Mouse (Mus musculus) lung, postnatal 25 days (tissue): ENCODE results near the gene Rhobtb1.

Source experiments
- DNase-seq: peaks from one replicate; pipeline ENCODE4 v3.0.0; 2022; ENCODE audit warnings: low spot score

Gene Rhobtb1

DNA sequence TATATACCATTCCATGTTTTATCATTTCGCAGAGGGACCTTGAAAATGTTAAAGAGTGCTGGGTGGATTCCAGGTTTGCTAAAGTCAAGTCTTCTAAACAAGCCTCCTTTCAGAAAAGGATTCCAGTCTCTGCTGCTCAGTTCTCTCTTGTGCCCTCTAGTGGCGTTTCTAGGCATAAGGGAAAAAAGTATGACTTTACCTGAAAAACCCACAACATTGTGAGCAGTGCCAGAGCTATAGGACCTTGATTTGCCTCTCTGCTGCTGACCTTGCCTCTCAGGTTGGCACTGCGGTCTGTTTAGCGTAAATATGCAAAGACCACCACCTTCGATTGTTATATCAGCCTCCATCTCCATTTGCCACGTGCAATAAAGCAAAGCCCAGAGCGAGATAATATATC is 13.9 kb downstream of the Rhobtb1 start:
- DNase-seq, result peak; percentile 40

DNA sequence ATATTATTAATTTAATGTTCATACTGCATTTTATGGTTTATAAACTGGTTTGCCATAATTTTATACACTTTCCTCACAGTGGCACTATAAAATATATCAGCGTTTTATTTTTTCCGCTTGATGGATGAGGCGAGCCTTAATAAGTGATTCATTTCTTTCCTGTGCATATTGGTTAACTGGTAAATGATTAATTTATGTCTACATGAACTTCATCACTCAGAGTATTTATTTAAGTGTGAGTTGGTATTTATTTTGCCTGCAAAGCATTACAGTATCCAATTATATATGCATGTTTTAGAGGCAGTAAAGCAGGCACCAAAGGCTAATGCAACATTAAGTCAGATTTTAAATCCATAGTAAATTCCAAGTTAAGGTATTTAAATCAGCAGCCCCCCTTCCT is 14.6 kb downstream of the Rhobtb1 start:
- no peak for DNase-seq

DNA sequence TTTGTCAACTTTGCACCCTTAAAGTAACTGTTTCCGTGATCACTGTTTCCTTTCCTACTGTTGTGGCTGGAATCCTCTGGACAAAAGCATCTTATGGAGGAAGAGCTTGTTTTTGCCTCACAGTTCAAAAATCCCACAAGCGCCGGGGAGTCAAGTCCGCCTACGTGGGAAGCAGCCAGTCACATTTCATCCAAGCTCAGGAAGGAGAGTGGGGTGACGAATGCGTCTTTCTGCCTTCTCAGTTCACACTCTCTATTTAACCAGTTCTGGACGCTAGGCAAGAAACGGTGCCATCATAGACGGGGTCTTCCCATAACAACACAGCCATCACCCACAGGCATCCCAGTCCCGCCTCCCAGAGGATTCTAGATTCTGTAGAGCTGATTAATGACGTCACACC is 15.3 kb downstream of the Rhobtb1 start:
- no peak for DNase-seq

DNA sequence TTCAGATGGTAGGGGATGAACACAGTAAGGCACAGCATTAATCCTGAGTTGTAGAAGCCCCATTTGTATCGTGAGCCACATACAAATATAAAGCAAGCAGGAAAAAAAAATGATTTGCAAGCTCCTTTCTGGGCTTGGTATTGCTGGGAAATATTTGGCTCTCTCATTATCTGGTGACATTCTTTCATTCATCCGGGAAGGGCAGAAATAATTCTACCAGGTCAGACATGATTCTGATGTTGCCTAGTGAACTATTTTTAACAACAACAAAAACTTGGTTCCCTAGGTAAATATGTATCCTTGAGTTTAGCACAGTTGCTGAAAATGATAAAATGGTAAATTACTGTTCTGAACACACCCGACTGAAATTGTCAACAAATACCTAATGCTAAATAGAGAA is 21.2 kb downstream of the Rhobtb1 start:
- DNase-seq, result no peak

DNA sequence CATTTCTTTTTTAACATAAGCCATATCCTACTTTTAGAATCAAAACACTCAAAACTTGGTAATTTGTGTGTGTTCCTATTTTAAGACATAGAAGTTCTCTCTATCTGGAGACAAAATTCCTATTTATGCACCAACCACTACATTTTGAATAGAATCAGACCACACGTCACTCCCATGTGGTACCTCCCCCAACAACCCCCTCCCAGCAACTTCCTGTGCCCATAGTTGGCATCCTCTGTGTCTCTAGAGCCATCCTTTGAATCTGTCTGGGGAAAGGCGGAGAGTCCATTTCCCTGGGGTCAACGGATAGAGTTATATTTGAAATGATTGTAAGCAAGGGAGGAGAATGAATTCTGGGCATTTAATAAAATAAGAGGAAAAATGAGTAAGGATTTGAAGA is 24.9 kb downstream of the Rhobtb1 start:
- DNase-seq, result no peak

DNA sequence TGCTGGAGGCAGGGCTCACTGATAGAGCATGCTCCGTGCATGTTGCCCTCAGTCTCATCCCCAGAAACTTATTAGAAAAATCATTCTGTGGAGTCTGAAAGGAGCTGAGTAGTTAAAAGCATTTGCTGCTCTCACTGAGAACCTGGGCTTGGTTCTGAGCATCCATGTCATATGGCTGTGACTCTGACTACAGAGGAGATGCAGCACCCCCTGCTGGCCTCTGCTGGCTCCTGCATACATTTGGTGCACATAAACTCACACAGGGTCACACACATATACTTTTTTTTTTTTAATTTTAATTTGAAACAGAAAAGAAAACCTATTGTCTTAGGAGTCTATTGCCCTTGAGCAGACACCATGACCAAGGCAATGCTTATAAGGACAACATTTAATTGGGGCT is 28.1 kb downstream of the Rhobtb1 start:
- no peak for DNase-seq

DNA sequence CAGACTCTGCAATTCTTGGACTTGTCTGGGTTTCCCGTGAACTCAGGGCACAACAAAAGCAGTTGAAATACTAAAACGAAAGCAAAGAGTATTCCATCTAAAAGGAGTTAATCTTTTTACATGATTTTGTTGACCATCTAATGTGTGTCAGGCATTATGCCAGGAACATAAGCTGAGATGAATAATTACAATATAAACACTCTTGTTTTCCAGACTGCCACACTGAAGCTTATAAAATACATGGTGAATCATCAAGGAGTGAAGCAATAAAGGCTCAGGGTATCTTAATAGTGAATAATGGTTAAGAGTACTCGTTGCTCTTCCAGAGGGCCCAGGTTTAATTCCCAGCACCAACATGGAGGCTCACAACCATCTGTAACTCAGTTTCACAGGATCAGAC is 29.8 kb downstream of the Rhobtb1 start:
- DNase-seq, result no peak

DNA sequence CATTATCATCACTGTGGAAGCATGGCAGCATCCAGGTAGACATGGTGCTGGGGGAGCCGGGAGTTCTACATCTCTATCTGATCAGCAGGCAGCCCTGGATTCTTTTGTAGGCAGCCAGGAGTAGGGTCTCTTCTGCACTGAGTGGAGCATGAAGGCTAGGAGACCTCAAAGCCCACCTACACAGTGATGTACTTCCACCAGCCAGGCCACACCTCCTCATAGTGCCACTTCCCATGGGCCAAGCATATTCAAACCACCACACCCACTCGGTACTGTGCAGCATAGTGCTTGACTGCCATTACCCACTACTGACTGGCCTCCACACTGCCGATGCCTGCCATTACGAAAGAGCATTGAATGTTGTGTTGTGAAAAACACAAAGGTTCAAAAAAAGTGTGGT is 33.7 kb downstream of the Rhobtb1 start:
- DNase-seq, result no peak

DNA sequence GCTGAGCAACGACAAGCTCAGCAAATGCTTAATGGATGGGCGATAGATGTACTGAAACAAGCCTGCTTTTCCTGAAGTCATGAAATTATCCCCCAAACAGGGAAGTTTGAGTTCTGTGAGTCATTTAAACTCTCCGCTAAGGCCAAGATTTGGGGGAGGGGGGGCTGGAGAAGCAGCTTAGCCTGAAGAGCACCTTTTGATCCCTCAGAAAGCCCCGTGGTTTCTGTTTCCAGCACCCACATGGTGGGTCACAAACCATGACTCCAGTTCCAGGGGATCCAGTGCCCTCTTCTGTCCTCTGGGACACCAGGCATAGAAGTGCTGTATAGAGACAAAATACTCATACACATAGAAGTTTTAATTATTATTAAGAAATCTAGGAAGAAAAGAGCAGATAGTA is 34.2 kb downstream of the Rhobtb1 start:
- DNase-seq, result no peak

DNA sequence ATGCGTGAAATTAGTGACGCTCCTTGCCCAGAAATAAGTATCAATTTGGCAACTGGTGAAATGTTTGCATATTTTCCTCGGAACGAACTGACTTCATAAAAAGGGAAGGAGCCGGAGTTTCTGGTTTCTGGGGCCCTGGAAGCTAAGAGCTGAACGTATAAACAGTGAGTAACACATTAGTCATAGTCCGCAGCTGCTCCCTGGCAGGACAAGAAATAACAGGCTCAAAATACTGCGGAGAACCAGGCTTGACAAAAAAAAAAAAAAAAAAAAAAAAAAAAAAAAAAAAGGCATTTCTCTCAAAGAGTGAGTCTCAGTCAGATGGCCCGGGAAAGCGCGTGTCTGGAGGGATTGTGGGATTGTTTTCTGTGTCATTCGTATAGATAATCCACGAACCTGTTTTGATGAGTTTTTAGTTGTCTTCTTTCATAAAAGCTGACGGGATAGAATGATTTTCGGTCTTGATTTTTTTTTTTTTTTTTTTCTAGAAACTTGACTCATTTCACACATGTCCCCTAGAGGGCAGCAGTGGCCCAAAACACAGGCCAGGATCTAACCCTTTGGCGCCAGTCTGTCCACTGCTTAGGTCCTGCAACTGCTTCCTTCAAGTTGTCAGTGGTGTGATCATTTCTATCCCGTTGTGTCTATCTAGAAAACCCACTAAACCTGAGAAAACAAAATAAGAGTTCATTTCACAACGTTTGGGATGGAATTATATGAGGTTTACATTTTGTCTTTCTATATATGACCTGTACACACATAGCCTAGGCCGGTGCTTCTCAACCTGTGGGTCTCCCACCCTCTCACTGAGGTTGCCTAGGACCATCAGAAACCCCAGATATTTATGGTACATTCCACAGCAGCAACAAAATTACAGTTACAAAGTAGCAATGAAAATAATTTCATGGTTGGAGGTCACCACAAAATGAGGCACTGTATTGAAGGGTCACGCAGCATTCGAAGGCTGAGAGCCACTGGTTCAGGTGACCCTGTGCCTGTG is 35.0 kb downstream of the Rhobtb1 start:
- DNase-seq, result peak; percentile 75

DNA sequence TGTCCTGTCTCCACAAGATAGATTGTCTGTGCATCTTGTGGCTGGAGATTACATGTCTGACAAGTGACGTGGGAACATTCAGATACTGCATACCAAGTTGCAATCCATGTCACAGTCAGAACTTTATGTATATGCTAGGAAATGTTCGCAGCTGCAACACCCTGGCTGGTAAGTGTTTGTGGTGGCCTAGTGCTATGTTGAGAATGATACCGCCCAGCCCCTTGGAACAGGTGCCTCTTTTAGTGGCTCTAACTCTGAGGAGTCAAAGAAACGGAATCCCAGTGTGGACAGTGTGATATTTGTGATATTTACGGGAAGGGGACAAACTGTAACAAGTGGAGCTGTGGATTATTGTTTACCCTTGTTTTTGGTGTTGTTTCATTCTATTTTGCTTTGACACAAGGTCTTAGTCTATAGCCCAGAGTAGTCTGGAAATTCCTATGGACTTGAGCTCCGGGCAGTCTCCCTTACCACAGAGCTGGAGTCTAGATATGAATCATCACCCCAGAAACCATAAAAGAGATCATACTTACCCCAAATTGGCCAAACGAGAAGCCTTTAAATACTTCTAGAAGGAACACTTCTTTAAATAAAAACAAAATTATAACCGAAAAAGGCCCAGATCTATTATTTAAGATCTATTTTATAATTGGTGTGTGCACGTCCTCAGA is 36.7 kb downstream of the Rhobtb1 start:
- no peak for DNase-seq

DNA sequence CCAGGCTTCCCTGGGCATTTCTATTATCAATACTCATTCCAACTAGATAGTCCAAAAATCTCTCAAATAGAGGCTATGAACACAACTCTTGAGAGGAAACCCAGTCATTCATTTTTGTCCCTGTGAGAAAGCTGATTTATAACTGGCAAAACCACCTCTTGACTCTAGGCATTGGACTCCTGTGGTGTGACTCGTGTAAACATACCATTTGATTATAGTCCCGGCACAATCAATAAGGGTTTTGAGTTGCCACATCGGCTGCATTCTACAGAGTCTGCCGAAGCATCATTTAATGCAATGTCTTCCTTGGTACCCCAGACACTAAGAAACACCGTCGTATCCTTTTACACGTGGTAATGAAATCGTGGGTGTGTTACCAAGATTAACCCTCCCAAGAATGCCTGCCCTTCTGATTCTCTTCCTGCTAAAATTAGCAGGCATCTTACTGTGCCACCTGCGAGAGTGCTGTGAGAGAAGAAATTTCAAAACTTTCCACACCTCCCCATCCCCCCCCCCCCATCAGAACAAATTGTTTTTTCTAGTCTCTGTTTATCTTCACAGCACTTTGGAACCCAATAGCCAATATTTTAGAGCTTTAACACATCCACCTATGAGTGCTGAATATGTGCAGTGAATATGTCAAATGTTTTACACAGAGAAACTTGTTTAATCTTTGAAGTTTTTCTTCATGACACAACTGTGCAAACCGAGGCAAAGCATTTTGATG is 39.4 kb downstream of the Rhobtb1 start:
- no peak for DNase-seq

DNA sequence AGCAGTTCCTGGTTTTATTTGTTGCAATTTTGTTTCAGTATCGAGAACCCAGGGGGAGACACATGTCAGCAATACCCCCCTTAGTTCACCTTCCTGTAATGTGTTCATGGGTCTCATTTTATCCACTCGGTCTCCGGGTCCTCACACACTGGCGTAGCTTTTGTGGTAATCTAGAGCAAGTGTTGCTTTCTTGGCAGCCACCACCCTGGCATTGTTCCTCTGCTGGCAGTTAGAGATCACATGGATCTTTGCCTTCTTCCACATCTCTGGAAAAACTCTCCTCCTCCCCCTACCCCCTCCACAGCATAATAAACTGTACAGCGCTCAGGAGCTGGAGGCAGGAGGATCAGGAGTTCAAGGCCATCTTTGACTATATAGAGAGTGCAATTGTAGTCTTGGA is 41.0 kb downstream of the Rhobtb1 start:
- DNase-seq, result no peak

DNA sequence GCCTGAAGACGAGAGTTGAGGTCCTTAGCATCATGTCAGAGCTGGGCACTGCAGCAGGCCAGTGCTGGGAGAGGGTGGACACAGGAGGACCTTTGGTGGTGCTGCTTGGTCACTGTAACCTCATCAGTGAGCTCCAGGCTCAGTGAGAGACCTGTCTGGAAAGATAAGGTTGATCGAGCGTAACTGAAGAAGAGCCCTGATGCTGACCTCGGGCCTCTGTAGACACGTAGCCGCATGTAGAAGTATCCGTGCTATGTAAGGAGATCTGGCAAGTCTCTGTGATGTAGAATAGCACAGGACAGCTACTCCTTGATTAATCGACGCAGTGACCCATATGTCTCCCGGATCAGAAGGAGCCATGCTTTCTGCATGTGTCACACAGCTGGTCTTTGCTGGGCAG is 42.5 kb downstream of the Rhobtb1 start:
- no peak for DNase-seq

DNA sequence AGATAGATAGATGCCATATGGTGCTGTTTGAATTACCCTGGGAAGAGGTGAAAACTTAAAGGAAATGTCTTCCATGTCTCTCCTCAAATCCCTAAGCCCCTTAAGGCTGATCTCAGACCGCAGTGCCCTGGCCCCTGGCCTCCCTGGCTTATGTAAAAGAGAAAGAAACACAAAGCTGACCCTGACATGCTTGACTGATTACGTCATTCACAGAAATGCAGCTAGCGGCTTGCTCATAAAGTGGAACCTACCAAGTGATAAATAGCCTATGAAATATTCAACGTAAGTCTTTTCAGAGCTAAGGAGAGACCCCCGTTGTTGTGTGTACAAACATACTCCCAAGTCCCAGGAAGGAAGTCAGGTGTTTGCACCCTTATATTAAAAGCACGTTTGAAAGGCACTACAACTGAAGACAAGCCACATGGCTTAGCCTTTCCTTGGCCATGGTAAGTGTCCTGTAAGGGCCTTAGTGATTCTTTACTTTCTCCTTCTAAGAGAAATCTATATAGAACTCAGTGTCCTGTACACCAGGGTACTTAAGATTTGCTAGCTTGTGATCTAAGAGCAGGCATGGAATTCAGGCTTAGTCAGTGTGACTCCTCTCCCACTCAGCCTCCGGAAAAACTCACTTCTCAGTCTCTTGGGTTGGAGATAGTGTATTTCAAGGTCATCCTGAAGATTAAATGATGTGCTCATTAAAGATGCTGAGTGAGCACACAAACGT is 53.6 kb downstream of the Rhobtb1 start:
- DNase-seq, result no peak

DNA sequence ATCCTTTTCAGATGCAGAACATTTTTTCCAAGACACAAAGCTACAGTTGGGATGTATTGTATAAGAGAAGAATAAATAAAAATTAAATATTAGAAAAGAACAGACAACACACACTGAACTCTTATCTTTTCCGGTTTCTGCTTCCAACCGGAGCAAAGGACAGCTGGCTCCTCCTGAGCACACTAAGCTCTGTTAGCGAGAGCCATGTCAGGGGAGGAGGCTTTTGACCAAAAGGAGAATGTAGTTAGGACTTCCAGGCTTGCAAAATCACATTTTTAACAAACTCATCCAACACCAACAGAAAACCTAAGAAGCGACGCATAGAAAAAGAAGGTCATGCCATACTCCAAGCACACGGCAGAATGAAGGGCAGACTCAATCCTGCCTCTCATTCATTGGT is 54.8 kb downstream of the Rhobtb1 start:
- DNase-seq, result no peak

DNA sequence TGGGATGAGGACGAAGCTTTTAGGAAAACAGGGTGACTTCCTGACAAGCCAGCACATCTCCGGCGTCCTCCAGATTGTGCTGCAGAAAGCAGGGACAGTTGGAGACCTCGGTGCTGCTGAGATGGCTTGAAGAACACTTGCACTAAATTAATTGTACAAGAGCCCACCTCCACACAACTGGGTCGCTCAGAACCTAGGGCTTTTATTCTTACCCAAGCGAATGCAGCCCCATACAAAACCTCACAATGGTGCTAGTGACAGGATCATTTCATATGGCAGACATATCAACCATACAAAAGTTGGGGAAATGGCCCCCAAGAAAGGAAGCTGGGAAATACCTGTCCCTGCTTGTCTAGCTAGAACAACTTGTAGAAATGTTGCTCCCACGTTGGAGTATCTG is 56.2 kb downstream of the Rhobtb1 start:
- DNase-seq, result no peak

DNA sequence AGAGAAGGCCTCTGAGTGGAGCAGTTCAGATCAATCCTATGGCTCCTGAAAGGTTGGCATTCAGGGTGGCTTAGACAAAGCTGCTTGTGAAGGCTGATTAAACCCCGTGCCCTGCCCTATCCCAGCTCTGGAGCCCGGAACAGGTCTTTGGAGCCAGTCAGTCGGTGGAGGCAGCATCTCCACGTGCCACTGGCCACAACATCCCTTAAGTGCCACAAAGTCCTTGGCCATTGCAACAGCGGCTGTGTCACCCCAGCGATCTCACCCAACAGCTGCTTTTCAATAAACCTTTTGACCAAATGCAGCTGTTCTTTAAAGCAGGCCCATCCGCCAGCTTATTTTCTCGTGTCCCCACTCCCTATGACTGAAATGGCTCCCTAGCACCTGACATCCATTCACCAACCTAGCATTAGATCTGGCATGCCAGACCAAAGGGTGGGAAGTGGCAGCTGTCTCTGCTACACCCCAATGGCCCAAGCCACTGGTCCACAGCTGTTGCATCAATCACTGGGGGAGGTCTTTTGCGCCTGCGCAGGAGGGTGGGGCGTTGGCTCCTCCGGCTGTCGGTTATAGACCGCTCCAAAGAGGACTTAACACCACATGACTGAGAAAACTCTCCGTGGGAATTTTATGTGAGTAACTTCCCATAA is 56.9 kb downstream of the Rhobtb1 start:
- DNase-seq, result no peak

DNA sequence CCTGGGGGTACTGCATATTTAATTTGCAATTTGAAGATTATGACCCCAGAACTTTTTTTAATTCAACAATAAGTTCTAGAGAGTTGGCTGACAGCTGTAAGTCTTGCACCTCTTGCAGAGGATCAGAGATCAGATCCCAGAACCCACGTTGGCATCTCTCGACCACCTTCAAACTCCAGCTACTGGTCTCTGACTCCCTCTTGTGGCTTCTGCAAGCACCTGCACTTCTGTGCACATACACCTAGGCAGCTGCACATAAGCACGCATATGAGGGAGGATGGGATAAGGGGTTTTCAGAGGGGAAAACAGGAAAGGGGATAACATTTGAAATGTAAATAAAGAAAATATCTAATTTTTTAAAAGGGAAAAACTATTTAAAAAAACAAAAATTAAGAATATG is 57.5 kb downstream of the Rhobtb1 start:
- DNase-seq, result no peak

DNA sequence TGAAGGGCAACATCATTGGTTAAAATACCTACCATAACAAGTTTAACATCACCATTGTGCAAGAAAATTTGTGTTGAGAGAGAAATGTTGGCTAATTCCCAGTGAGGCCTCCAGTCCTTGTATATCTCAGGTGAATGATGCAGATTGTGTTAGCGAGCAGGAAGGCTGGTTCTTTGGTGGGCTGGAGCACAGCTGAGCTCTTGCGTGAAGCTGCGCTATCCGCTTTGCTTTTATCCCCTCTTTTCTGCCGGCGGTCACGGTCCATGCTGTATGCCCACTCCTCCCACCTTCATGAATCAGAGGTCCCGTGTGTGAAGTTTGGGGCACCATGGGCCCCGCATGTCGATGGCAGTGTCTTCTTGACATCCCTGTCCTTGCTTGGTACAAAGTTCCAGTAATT is 58.8 kb downstream of the Rhobtb1 start:
- no peak for DNase-seq

DNA sequence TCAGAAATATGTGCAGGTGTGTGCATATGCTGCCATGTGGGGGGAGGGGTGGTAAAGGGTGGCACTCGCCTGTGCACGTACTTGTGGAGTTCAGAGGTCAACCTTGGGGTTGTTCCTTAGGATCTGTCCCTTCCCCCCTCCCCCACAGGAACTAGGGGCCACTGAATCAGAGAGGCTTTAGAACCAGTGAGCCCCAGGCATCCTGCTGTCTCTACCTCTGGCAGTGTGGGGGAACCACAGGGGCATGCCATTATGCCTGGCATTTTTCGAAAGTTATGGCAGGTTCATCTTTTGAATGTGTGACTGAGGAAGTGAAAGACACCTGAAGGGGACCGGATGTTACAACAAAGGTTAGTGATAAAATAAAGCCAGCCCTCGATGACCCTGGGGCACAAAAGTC is 59.4 kb downstream of the Rhobtb1 start:
- no peak for DNase-seq

DNA sequence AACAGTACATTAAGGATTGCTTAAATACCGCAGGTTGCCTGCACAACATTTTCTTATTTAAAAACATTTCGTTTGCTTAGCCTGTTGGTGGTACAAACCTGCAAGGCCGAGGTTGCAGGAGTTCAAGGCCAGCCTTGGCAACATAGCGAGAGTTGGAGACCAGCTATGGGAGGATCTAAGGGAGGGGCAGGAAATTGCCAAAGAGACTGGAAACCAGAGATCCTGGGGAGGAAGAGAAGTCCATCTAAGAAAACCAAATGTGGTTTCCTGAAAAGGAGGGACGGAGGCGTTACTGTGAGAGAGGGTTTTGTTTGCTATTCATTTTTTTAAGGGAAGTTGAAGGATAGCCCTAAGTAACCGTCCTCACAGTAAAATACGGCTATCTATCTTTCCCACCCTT is 60.3 kb downstream of the Rhobtb1 start:
- DNase-seq, result peak; percentile 33
